Mouse (Mus musculus): Measurements from ENCODE around the gene Pde4b. TPM values are rescaled to one million over a fixed set of nuclear protein-coding genes. Genes with fewer than 3 reads are reported as not detected.

The Pde4b gene
- polyA plus RNA-seq, 1 experiment from 2014 or later, result 25.7 TPM

DNA sequence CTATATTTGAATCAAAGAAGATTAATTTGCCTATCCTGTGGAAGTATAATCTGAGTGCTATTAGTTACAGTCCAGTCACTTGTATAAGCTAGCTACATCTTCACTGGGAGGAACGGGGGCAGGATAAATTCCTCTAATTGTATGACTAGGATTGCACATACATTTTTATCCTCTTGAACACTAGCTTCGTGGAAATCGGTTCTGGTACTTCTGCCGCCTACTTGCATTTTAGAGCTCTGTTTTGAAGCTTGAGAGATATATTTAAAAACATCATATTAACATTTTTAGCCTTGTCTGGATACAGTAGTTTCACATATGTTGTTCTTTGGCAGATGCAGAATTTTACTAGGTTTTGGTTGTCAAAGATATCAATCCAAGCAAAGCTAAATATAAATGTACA, 310.0 kb downstream of the Pde4b start:
- Histone ChIP-seq H3K4me2 (no peak overlapping the region), H3K27me3 (ENCODE audit: insufficient read depth, low read length) (no peaks in the 10 kb centered on the region), H3K4me1 (ENCODE audit: insufficient read depth) (no peaks in the 10 kb centered on the region), H3K9ac (no peak overlapping the region), H3K27ac (ENCODE audit: low read depth) (no peak overlapping the region), H3K36me3 (ENCODE audit: insufficient read depth) (no peaks in the 10 kb centered on the region), H3K4me3 (ENCODE audit: low read depth, low read length) (no peak overlapping the region), H3K9me3 (ENCODE audit: low read depth, low read length) (peaks cover 3% of the 10 kb centered on the region; the same call in 1 of the 2 replicates)
- no peak for TF ChIP-seq CTCF (IDR thresholded peaks at IDR 0.05; ENCODE audit: low read depth)
- ATAC-seq (ENCODE audit: insufficient read depth) (no peak), DNase-seq (no peak)
- 90% methylated on average over 4 of the region's 4 CpGs for WGBS

DNA sequence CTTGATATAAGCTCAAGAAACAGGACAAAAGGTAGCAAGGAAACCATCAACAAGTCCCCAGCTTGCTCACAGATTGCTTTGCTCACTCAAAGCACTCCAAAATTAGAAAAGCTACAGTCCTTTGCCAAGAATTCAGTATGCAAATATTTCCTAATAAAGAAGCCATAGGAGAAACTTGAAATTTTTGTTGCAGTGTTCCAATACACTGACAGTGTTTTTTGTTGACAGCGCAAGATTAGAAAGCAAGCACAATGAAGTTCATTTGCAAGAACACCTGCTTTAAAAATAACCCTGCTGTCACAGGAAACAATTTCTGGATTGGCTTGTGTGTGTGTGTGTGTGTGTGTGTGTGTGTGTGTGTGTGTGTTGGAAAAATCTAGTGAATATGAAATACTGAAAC, 311.2 kb downstream of the Pde4b start:
- no peak overlapping the region for H3K9ac ChIP-seq
- no peak overlapping the region for H3K4me3 ChIP-seq (ENCODE audit: low read depth, low read length)
- no peaks in the 10 kb centered on the region for H3K4me1 ChIP-seq (ENCODE audit: insufficient read depth)
- TF ChIP-seq CTCF (IDR thresholded peaks at IDR 0.05; ENCODE audit: low read depth), result no peak
- DNase-seq, result peak; percentile 15
- H3K9me3 ChIP-seq (ENCODE audit: low read depth, low read length), result peaks cover 3% of the 10 kb centered on the region; the same call in 1 of the 2 replicates
- no peaks in the 10 kb centered on the region for H3K36me3 ChIP-seq (ENCODE audit: insufficient read depth)
- H3K27ac ChIP-seq (ENCODE audit: low read depth), result no peak overlapping the region
- H3K27me3 ChIP-seq (ENCODE audit: insufficient read depth, low read length), result no peaks in the 10 kb centered on the region
- no peak overlapping the region for H3K4me2 ChIP-seq
- ATAC-seq (ENCODE audit: insufficient read depth), result no peak
- WGBS, result 88% methylated on average over 1 of the region's 1 CpGs

DNA sequence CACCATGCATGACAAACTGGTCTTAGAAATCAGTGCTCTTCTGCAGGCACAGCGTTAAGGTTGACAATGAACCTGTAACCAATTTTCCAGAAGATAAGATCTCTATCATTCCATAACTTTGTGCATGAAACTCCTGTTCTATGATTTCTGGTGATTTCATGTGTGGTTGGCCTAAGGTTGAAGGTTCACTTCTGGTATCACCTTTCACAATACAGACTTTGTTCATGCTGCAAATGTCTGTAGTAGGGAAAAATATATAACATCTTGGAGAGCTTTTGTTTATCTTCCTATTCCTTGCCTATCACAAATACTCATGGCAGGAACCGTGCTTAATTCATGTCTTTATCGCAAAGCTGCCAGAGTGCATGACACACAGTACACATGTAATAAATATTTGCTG, 319.5 kb downstream of the Pde4b start:
- WGBS, result 48% methylated on average over 3 of the region's 3 CpGs
- no peak overlapping the region for H3K4me2 ChIP-seq
- no peak for TF ChIP-seq CTCF (IDR thresholded peaks at IDR 0.05; ENCODE audit: low read depth)
- no peak overlapping the region for H3K9ac ChIP-seq
- H3K36me3 ChIP-seq (ENCODE audit: insufficient read depth), result no peaks in the 10 kb centered on the region
- H3K4me3 ChIP-seq (ENCODE audit: low read depth, low read length), result no peak overlapping the region
- DNase-seq (no peak), ATAC-seq (ENCODE audit: insufficient read depth) (no peak)
- no peaks in the 10 kb centered on the region for H3K4me1 ChIP-seq (ENCODE audit: insufficient read depth)
- H3K27me3 ChIP-seq (ENCODE audit: insufficient read depth, low read length), result no peaks in the 10 kb centered on the region
- no peaks in the 10 kb centered on the region for H3K9me3 ChIP-seq (ENCODE audit: low read depth, low read length)
- H3K27ac ChIP-seq (ENCODE audit: low read depth), result no peak overlapping the region

DNA sequence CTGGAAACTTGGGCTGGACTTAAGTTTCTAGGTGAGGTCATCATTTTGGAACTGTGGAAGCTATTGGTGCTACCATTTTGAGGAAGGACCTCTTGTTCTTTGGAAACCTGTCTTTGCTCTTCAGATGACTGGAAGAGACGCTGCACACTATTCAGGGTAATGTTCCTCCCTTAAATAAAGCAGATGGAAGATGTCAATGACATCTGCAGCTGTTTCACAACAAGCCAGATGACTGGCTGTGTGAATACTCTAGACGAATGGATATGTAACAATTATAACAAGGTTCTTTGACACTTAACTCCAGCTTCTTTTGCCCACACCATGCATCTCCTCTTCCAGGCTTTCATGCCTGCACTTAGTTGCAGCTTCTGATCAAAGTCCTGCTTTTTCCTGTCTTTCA, 320.8 kb downstream of the Pde4b start:
- Histone ChIP-seq H3K27ac (ENCODE audit: low read depth) (no peak overlapping the region), H3K9ac (no peak overlapping the region), H3K4me2 (no peak overlapping the region), H3K36me3 (ENCODE audit: insufficient read depth) (no peaks in the 10 kb centered on the region), H3K9me3 (ENCODE audit: low read depth, low read length) (no peaks in the 10 kb centered on the region), H3K27me3 (ENCODE audit: insufficient read depth, low read length) (no peaks in the 10 kb centered on the region), H3K4me3 (ENCODE audit: low read depth, low read length) (no peak overlapping the region), H3K4me1 (ENCODE audit: insufficient read depth) (no peaks in the 10 kb centered on the region)
- WGBS, result 33% methylated on average over 2 of the region's 2 CpGs
- no peak for TF ChIP-seq CTCF (IDR thresholded peaks at IDR 0.05; ENCODE audit: low read depth)
- ATAC-seq (ENCODE audit: insufficient read depth) (peak; percentile 65; the same call in 1 of the 2 replicates), DNase-seq (peak; percentile 72)

DNA sequence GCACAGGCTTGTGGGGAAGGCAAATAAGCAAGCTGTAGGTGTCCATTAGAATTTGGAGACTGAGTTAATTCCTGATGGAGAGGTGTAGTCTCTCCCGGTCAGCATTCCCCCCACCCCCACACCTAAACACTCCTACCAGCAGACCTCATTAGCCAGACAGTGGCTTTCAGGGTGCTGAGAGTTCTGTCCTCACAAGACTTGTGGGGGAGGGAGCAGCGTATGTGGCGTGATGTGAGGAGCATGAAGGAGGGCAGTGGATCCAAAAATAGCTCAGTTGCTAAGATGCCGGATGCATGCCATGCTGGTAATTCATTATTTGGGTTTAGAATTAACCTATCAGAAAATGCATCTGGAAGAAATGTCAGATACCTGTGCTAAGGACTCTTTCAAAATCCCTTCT, 321.6 kb downstream of the Pde4b start:
- WGBS, result 29% methylated on average over 4 of the region's 4 CpGs
- Histone ChIP-seq H3K4me1 (ENCODE audit: insufficient read depth) (no peaks in the 10 kb centered on the region), H3K4me3 (ENCODE audit: low read depth, low read length) (no peak overlapping the region), H3K9ac (no peak overlapping the region), H3K27ac (ENCODE audit: low read depth) (no peak overlapping the region), H3K4me2 (no peak overlapping the region), H3K27me3 (ENCODE audit: insufficient read depth, low read length) (no peaks in the 10 kb centered on the region), H3K9me3 (ENCODE audit: low read depth, low read length) (no peaks in the 10 kb centered on the region), H3K36me3 (ENCODE audit: insufficient read depth) (no peaks in the 10 kb centered on the region)
- ATAC-seq (ENCODE audit: insufficient read depth) (no peak), DNase-seq (no peak)
- no peak for TF ChIP-seq CTCF (IDR thresholded peaks at IDR 0.05; ENCODE audit: low read depth)

DNA sequence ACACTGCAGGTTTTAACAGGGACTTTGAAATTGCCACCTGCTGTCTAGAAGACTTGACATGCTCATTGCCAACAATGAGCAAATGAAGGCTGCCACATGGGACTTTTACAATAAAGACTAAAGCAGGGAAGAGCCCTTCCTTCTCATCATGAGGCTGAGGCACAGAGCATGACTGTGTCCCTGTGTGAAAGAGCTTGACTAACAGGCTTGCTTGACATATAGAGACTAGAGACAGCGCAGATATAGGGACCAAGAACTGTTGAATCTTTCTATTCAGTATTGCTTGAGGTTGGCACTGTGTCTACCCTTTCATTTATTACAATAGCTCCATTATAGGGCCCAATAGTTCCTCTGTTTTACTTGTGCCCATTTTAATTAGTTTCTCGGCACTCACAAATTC, 325.8 kb downstream of the Pde4b start:
- H3K4me3 ChIP-seq (ENCODE audit: low read depth, low read length), result no peak overlapping the region
- no peaks in the 10 kb centered on the region for H3K36me3 ChIP-seq (ENCODE audit: insufficient read depth)
- H3K9ac ChIP-seq, result no peak overlapping the region
- no peaks in the 10 kb centered on the region for H3K27me3 ChIP-seq (ENCODE audit: insufficient read depth, low read length)
- H3K27ac ChIP-seq (ENCODE audit: low read depth), result no peak overlapping the region
- 87% methylated on average over 2 of the region's 2 CpGs for WGBS
- no peaks in the 10 kb centered on the region for H3K9me3 ChIP-seq (ENCODE audit: low read depth, low read length)
- DNase-seq (no peak), ATAC-seq (ENCODE audit: insufficient read depth) (no peak)
- no peak for TF ChIP-seq CTCF (IDR thresholded peaks at IDR 0.05; ENCODE audit: low read depth)
- H3K4me1 ChIP-seq (ENCODE audit: insufficient read depth), result no peaks in the 10 kb centered on the region
- no peak overlapping the region for H3K4me2 ChIP-seq

DNA sequence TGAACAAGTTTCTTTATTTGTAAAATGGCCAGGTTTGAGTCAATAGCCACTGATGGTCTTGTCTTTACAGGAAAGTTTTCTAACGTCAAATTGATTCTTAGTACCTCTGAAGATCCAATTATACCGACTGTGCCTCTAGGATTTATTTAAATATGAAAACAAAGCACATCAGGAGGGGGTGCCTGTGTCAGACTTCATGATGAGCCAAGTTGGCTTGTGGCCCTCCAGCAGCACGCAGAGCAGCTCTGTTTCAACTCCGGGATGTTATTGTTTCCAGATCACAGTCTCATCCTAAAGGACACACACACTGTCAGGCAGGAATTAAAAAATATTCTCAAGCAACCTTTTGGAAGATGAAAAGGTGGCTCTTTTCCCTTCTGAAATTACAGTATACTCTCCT, 326.5 kb downstream of the Pde4b start:
- no peaks in the 10 kb centered on the region for H3K36me3 ChIP-seq (ENCODE audit: insufficient read depth)
- H3K4me1 ChIP-seq (ENCODE audit: insufficient read depth), result no peaks in the 10 kb centered on the region
- H3K9ac ChIP-seq, result no peak overlapping the region
- DNase-seq, result no peak
- no peak for TF ChIP-seq CTCF (IDR thresholded peaks at IDR 0.05; ENCODE audit: low read depth)
- 61% methylated on average over 4 of the region's 4 CpGs for WGBS
- no peak for ATAC-seq (ENCODE audit: insufficient read depth)
- H3K27ac ChIP-seq (ENCODE audit: low read depth), result no peak overlapping the region
- no peak overlapping the region for H3K4me3 ChIP-seq (ENCODE audit: low read depth, low read length)
- H3K27me3 ChIP-seq (ENCODE audit: insufficient read depth, low read length), result no peaks in the 10 kb centered on the region
- H3K4me2 ChIP-seq, result no peak overlapping the region
- no peaks in the 10 kb centered on the region for H3K9me3 ChIP-seq (ENCODE audit: low read depth, low read length)

DNA sequence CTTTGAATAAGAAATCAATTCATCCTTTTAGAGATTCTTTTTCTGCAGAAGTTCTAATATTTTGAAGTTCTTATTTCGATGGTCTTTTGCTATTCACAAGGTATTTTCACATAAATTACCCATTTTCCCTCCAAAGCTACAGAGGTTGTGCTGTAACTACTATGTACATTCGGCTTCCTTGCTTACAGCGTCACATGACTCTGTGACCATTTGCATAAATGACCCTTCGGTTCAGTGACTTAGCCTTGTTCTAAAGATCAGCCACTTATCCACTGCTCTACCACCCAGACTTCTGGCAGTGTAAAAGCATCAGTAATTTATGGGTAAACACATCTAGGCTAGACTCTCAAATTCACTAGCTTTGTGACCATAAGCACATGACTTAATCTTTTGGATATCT, 327.3 kb downstream of the Pde4b start:
- Histone ChIP-seq H3K27me3 (ENCODE audit: insufficient read depth, low read length) (no peaks in the 10 kb centered on the region), H3K9ac (no peak overlapping the region), H3K36me3 (ENCODE audit: insufficient read depth) (no peaks in the 10 kb centered on the region), H3K27ac (ENCODE audit: low read depth) (no peak overlapping the region), H3K4me2 (no peak overlapping the region), H3K4me3 (ENCODE audit: low read depth, low read length) (no peak overlapping the region), H3K9me3 (ENCODE audit: low read depth, low read length) (no peaks in the 10 kb centered on the region), H3K4me1 (ENCODE audit: insufficient read depth) (no peaks in the 10 kb centered on the region)
- 79% methylated on average over 4 of the region's 4 CpGs for WGBS
- ATAC-seq (ENCODE audit: insufficient read depth) (no peak), DNase-seq (no peak)
- no peak for TF ChIP-seq CTCF (IDR thresholded peaks at IDR 0.05; ENCODE audit: low read depth)

All from lung, embryonic 14.5 days (tissue).